Mouse (Mus musculus): ENCODE measurements at regions not wholly inside any gene's neighbourhood (a gene's known extent, or its start where the extent isn't known, plus 50 kb on each side); places are given as distances from the start of the nearest gene placed in this dataset.

- H3K4me1 ChIP-seq (ENCODE audit: control insufficient read depth): no peaks in the 10 kb centered on the region
- H3K4me3 ChIP-seq (replicated peaks): no peak overlapping the region
- H3K27me3 ChIP-seq (ENCODE audit: control insufficient read depth): no peaks in the 10 kb centered on the region
- H3K9me3 ChIP-seq (ENCODE audit: control insufficient read depth, low read length): no peaks in the 10 kb centered on the region
- TF ChIP-seq GATA1 (IDR thresholded peaks at IDR 0.05; ENCODE audit: low read length): no peak
- TF ChIP-seq TAL1 (IDR thresholded peaks at IDR 0.05; ENCODE audit: low read length): no peak
- H3K36me3 ChIP-seq (ENCODE audit: control insufficient read depth): no peaks in the 10 kb centered on the region
Measured at GRCm38 (mm10) chr3:58300213-58300612, 114.3 kb upstream of the Tsc22d2 start.

GRCm38 (mm10) chr3:58300801-58301485 lies 113.6 kb upstream of the Tsc22d2 start:
- Histone ChIP-seq H3K4me3 (replicated peaks) (no peak overlapping the region), H3K36me3 (ENCODE audit: control insufficient read depth) (no peaks in the 10 kb centered on the region), H3K27me3 (ENCODE audit: control insufficient read depth) (no peaks in the 10 kb centered on the region), H3K9me3 (ENCODE audit: control insufficient read depth, low read length) (no peaks in the 10 kb centered on the region), H3K4me1 (ENCODE audit: control insufficient read depth) (no peaks in the 10 kb centered on the region)
- TF ChIP-seq TAL1 (IDR thresholded peaks at IDR 0.05; ENCODE audit: low read length): no peak
- no peak for TF ChIP-seq GATA1 (IDR thresholded peaks at IDR 0.05; ENCODE audit: low read length)

GRCm38 (mm10) chr3:58302322-58302721 lies 112.2 kb upstream of the Tsc22d2 start:
- no peak for TF ChIP-seq TAL1 (IDR thresholded peaks at IDR 0.05; ENCODE audit: low read length)
- no peak for TF ChIP-seq GATA1 (IDR thresholded peaks at IDR 0.05; ENCODE audit: low read length)
- no peaks in the 10 kb centered on the region for H3K9me3 ChIP-seq (ENCODE audit: control insufficient read depth, low read length)

GRCm38 (mm10) chr3:58303746-58304145 lies 110.8 kb upstream of the Tsc22d2 start:
- no peaks in the 10 kb centered on the region for H3K9me3 ChIP-seq (ENCODE audit: control insufficient read depth, low read length)
- H3K27me3 ChIP-seq (ENCODE audit: control insufficient read depth): no peaks in the 10 kb centered on the region
- no peaks in the 10 kb centered on the region for H3K4me1 ChIP-seq (ENCODE audit: control insufficient read depth)
- TF ChIP-seq GATA1 (IDR thresholded peaks at IDR 0.05; ENCODE audit: low read length): no peak
- TF ChIP-seq TAL1 (IDR thresholded peaks at IDR 0.05; ENCODE audit: low read length): no peak
- H3K36me3 ChIP-seq (ENCODE audit: control insufficient read depth): no peaks in the 10 kb centered on the region
- H3K4me3 ChIP-seq (replicated peaks): no peak overlapping the region

More at GRCm38 (mm10) chr3:58302322-58302721, 112.2 kb upstream of the Tsc22d2 start:
- H3K4me3 ChIP-seq (replicated peaks): no peak overlapping the region
- H3K27me3 ChIP-seq (ENCODE audit: control insufficient read depth): no peaks in the 10 kb centered on the region
- no peaks in the 10 kb centered on the region for H3K4me1 ChIP-seq (ENCODE audit: control insufficient read depth)
- H3K36me3 ChIP-seq (ENCODE audit: control insufficient read depth): no peaks in the 10 kb centered on the region

GRCm38 (mm10) chr3:58309601-58310000 lies 104.9 kb upstream of the Tsc22d2 start:
- no peaks in the 10 kb centered on the region for H3K4me1 ChIP-seq (ENCODE audit: control insufficient read depth)

GRCm38 (mm10) chr3:58310390-58310789 lies 104.1 kb upstream of the Tsc22d2 start:
- no peaks in the 10 kb centered on the region for H3K27me3 ChIP-seq (ENCODE audit: control insufficient read depth)
- no peaks in the 10 kb centered on the region for H3K36me3 ChIP-seq (ENCODE audit: control insufficient read depth)
- no peak overlapping the region for H3K4me3 ChIP-seq (replicated peaks)
- H3K9me3 ChIP-seq (ENCODE audit: control insufficient read depth, low read length): no peaks in the 10 kb centered on the region
- no peaks in the 10 kb centered on the region for H3K4me1 ChIP-seq (ENCODE audit: control insufficient read depth)
- TF ChIP-seq TAL1 (IDR thresholded peaks at IDR 0.05; ENCODE audit: low read length) (no peak), GATA1 (IDR thresholded peaks at IDR 0.05; ENCODE audit: low read length) (no peak)

More at GRCm38 (mm10) chr3:58309601-58310000, 104.9 kb upstream of the Tsc22d2 start:
- TF ChIP-seq GATA1 (IDR thresholded peaks at IDR 0.05; ENCODE audit: low read length) (no peak), TAL1 (IDR thresholded peaks at IDR 0.05; ENCODE audit: low read length) (no peak)
- Histone ChIP-seq H3K9me3 (ENCODE audit: control insufficient read depth, low read length) (no peaks in the 10 kb centered on the region), H3K4me3 (replicated peaks) (no peak overlapping the region), H3K27me3 (ENCODE audit: control insufficient read depth) (no peaks in the 10 kb centered on the region), H3K36me3 (ENCODE audit: control insufficient read depth) (no peaks in the 10 kb centered on the region)

- Histone ChIP-seq H3K27me3 (ENCODE audit: control insufficient read depth) (no peaks in the 10 kb centered on the region), H3K9me3 (ENCODE audit: control insufficient read depth, low read length) (no peaks in the 10 kb centered on the region), H3K4me3 (replicated peaks) (no peak overlapping the region), H3K4me1 (ENCODE audit: control insufficient read depth) (no peaks in the 10 kb centered on the region), H3K36me3 (ENCODE audit: control insufficient read depth) (no peaks in the 10 kb centered on the region)
- TF ChIP-seq TAL1 (IDR thresholded peaks at IDR 0.05; ENCODE audit: low read length) (no peak), GATA1 (IDR thresholded peaks at IDR 0.05; ENCODE audit: low read length) (no peak)
Measured at GRCm38 (mm10) chr3:58311104-58311685, 103.3 kb upstream of the Tsc22d2 start.

- no peak for TF ChIP-seq TAL1 (IDR thresholded peaks at IDR 0.05; ENCODE audit: low read length)
- TF ChIP-seq GATA1 (IDR thresholded peaks at IDR 0.05; ENCODE audit: low read length): no peak
- H3K4me1 ChIP-seq (ENCODE audit: control insufficient read depth): no peaks in the 10 kb centered on the region
- no peaks in the 10 kb centered on the region for H3K27me3 ChIP-seq (ENCODE audit: control insufficient read depth)
- H3K9me3 ChIP-seq (ENCODE audit: control insufficient read depth, low read length): no peaks in the 10 kb centered on the region
- H3K4me3 ChIP-seq (replicated peaks): no peak overlapping the region
- H3K36me3 ChIP-seq (ENCODE audit: control insufficient read depth): no peaks in the 10 kb centered on the region
Measured at GRCm38 (mm10) chr3:58312623-58313022, 101.9 kb upstream of the Tsc22d2 start.

- no peak overlapping the region for H3K4me3 ChIP-seq (replicated peaks)
- no peaks in the 10 kb centered on the region for H3K36me3 ChIP-seq (ENCODE audit: control insufficient read depth)
- H3K27me3 ChIP-seq (ENCODE audit: control insufficient read depth): no peaks in the 10 kb centered on the region
- no peak for TF ChIP-seq TAL1 (IDR thresholded peaks at IDR 0.05; ENCODE audit: low read length)
- TF ChIP-seq GATA1 (IDR thresholded peaks at IDR 0.05; ENCODE audit: low read length): no peak
- no peaks in the 10 kb centered on the region for H3K4me1 ChIP-seq (ENCODE audit: control insufficient read depth)
- H3K9me3 ChIP-seq (ENCODE audit: control insufficient read depth, low read length): no peaks in the 10 kb centered on the region
Measured at GRCm38 (mm10) chr3:58315236-58315635, 99.3 kb upstream of the Tsc22d2 start.

Measured in erythroblast, embryonic 14.5 days (primary cell).